Mouse (Mus musculus): Measurements from ENCODE around the gene Taf1d.

DNA sequence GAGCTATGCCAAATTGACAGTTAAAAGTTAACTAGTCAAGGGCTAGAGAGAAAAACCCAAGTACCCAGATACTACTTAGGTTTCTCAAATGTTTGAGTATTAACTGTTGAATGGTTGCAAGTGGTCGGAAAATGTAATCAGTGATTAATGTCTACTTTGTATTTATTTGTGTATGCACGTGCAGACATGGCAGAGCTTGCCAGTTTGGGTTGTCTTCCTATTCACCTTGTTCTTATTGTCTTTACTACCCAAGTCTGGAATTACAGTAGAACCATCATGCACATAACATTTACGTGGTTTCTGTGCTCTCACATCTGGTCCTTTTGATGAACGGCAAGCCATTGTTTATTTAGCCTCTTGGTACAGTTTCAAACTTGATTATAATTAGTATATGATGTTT is 3.4 kb downstream of the Taf1d start:
- TF ChIP-seq TCF12 (IDR thresholded peaks at IDR 0.05; ENCODE audit: insufficient read depth, poor library complexity, severe bottlenecking) (no peak), USF1 (IDR thresholded peaks at IDR 0.05; ENCODE audit: low read depth) (no peak), MYOG (IDR thresholded peaks at IDR 0.05; ENCODE audit: control insufficient read depth in 1 of 3, insufficient read depth in 1 of 3, insufficient read length in 2 of 3, low read depth in 2 of 3) (no peak), POLR2A (IDR thresholded peaks at IDR 0.05; ENCODE audit: insufficient read length, low read depth) (no peak), CEBPB (IDR thresholded peaks at IDR 0.05; ENCODE audit: insufficient read depth, poor library complexity, severe bottlenecking) (no peak), MAX (IDR thresholded peaks at IDR 0.05; ENCODE audit: low read depth) (no peak), MYOD1 (IDR thresholded peaks at IDR 0.05; ENCODE audit: control insufficient read depth in 1 of 3, insufficient read length in 2 of 3, low read depth in 2 of 3) (no peak), POLR2AphosphoS2 (IDR thresholded peaks at IDR 0.05; ENCODE audit: insufficient read length, low read depth) (no peak)

All from myocyte (in vitro differentiated cells).